Mouse (Mus musculus) retina, postnatal 1 day (tissue): Measurements from ENCODE around the gene Pdcd4.
"Not testable (repeated sequence)": the region's sequence is repeated elsewhere in the genome, so short reads cannot be mapped to it uniquely, and the experiment has no call there.

ENCODE experiments used
- DNase-seq: peaks from one replicate; pipeline ENCODE4 v3.0.0-alpha.2; 2012

Pdcd4 gene

GRCm38 (mm10) chr19:53902739-53903487 lies 10.9 kb downstream of the Pdcd4 start:
- peak; percentile 99 for DNase-seq

DNA sequence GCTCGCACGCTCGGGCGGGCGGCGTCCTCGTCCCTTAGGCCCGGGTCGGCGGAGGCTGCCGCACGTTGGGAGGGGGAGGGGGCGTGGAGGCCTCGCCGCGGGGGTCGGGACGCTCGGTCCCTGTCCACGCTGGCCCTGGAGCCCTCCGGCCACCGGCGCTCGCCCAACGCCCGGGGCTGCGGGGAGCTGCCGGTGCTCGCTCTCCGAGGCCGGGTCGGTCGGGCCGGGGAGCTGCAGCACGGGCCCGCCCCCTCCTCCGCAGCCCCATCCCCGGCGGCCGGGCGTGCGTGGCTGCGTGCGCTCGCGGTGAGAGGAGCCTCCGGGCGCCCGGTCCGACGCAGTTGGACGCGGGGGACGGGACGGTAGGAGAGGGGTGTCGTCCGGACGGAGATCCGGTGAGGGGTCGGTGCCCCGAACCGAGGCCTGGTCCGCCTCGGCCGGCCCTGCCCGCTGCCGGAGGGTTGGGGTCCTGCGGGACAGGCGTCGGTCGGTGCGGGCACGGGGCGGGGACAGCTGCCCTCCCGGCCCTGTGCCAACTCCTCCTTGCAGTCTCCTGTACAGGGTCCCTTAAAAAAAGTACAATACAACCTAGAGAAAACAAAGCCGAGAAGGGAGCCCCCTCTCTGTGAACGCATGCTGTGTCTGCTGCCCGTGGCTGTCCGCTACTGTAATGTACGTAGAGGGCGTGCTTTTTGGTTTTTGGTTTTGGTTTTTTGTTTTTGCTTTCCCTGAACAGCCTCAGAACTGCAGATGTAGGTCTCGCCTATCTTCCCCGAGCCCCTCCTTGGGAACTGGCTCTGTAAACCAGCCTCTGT lies 11.7 kb downstream of the Pdcd4 start:
- DNase-seq, result peak; percentile 56

DNA sequence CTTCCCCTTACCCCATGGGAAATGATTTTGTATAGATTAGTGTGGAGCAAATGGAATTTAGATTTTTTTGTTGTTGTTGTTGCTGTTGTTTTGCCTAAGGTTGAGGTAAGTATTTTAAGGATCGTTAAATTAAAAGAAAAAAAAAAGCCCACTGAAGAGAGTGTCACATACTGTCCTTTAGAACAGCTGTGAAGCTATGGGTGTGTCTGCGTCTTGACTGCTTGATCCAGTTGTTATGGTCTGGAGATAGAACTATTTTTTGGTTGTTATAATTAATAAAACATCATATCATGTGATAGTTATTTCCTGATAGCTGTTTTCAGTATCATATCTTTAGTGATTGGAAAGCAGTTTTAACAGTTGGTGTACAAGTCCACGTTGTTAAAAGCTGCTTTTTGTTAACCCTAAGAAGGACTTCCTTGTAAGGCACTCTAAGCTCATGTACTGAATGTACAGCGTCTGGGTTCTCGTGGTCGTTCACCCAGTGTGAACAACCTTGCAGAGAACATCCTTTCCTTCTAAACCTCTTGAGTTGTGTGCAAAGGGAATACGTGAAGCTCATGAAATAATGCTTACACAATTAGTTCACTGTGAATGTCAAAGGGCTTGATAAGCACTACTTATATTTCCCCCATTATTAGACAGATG lies 12.9 kb downstream of the Pdcd4 start:
- DNase-seq, result no peak

DNA sequence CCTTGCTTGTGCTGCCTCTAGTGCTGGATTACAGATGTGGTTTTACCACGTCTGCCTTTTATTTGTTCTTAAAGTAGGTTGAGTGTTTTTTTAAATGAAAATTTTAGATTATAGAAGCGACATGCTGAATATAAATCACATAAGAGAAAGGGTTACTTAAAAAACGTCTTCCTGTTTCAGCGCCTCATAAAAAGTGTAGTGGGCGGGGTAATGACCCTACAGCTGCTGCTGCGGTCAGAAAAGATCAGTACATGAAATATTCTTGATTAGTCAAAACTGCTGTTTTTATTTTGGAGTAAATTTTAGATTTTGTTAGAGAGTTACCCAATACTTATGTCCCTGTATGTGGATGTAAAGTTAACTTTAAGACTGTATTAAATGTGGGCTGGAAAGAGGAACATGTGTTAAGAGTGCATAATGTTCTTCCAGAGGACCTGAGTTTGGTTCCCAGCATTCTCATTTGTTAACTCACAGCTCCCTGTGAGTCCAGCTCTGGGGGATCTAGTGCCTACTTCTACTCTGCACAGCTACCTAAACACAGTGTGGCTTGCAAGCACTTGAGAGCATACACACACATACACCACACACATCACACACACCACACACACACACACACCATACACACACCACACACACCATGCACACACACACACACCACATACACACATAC lies 14.1 kb downstream of the Pdcd4 start:
- DNase-seq, result peak; percentile 27

DNA sequence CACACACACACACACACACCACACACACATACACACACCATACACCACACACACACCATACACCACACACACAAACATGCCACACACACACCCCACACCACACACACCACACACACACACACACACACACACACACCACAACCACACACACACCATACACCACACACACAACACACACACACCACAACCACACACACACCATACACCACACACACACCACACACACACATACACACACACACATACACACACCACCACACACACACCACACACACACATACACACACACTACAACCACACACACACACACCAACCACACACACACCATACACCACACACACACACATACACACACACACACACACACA lies 14.7 kb downstream of the Pdcd4 start:
- not testable (repeated sequence) for DNase-seq

- DNase-seq, result no peak
These were observed 22.9 kb downstream of the Pdcd4 start for GRCm38 (mm10) chr19:53914950-53915349.

DNA sequence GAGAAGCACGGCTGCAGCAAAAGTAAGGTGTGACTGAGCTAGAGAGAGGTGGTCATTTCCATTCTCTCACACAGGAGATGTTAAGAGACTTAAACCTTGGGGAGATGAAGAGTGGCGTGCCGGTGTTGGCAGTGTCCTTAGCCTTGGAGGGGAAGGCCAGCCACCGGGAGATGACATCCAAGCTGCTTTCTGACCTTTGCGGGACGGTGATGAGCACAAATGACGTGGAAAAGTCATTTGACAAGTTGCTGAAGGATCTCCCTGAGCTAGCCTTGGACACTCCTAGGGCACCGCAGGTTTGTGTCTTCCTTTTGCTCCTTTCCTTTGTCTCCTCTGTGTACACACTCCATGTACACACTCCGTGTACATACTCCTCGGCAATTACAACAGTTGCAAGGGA lies 27.5 kb downstream of the Pdcd4 start:
- DNase-seq, result no peak

DNA sequence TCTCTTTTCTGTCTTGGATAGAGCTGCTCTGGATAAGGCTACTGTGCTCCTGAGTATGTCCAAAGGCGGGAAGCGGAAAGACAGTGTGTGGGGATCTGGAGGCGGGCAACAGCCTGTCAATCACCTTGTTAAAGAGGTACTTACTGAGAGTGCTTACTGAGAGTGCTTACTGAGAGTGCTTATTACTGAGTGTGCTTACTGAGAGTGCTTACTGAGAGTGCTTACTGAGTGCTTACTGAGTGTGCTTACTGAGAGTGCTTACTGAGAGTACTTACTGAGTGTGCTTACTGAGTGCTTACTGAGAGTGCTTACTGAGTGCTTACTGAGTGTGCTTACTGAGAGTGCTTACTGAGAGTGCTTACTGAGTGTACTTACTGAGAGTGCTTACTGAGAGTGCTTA lies 30.0 kb downstream of the Pdcd4 start:
- DNase-seq, result not testable (repeated sequence)

DNA sequence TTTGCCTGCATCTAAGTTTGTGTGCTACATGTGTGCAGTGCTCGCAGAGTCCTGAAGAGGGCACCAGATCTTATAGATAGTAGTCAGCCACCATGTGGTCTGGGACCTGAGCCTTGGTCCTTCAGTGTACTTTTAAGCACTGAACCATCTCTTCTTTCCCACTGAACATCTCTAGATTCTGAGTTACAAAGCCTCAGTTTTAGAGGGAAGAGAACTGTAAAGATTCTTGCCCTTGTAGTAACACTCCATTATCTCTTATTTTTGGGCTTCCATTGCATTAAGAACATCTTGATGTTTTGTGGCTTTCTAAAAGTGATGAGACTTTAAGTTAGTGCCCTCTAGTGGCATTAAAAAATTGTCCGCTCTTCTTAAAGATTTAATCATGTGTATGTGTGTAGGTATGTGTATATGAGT lies 33.3 kb downstream of the Pdcd4 start:
- peak; percentile 71 for DNase-seq

GRCm38 (mm10) chr19:53926705-53927104 lies 34.7 kb downstream of the Pdcd4 start:
- no peak for DNase-seq

DNA sequence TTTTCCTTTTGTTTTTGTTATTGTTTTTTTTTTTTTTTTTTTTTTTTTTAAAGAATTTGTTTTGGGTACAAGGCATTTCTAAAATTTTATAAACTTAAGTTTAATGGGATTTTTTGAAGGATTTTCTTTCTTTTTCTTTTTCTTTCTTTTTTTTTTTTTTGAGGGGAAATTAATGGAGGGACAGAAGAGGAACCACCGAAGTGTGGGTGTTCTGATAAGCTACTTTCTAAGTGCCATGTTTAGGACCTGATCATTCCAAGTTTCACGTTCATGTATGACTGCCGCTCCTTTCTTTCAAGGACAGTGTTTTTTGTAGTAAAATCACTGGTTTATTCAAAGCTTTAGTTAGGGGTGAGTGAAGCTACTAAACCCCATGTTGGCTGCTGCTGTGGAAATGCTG lies 37.2 kb downstream of the Pdcd4 start:
- no peak for DNase-seq

DNA sequence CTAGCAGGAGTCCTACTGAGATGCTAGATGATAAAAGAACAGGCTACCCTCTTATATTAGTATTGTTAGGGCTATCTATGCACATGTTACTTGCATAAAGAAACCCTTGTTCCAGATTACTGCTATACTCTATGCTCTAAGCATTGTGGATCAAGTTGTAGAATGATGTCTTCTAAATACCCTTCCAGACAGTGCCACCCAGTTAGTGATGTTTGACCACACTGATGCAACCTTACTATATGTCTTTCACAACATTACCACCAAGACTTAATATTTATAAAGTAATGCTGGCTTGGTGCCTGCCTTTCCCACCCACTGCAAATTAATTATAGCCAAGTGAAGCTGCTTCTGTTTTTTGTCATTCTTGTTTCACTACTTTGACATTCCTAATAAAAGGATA lies 41.0 kb downstream of the Pdcd4 start:
- no peak for DNase-seq

DNA sequence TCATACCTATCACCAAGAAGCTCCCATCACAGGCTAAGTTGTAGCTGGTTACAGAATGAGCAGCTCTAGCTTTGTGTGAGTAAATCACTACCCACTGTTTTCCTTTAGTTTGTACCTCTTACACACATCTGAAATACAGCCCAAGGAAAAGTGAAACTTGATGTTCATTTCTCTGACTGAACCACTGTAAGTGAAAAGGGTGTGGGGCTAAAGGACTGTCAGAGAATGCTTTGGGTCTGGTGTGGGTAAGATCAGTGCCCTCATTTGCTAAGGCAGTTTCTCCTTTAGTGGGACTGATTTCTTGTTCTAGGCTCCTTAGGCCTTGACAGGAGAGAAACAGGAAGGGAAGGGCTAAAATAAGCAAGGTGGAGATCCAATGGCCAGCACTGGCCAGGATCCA lies 42.0 kb downstream of the Pdcd4 start:
- no peak for DNase-seq

DNA sequence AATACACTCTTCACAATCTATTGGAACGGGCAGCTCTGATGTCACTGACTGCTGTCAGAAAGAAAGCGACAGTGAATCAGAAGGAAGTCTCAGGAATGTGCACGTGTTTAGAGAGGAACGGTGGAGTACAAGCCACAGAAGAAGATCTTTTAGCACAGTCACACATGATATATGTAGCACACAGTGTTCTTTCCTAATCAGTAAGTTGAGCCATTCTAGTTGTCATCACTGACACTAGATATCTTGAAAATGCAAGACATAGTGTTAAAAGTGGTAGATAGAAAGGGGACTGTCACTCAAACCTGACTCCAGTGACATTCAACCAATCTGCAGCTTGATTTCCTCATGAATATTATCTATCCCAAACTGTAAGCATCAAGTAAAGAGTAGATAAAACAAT lies 47.4 kb downstream of the Pdcd4 start:
- no peak for DNase-seq

GRCm38 (mm10) chr19:53941139-53941538 lies 49.1 kb downstream of the Pdcd4 start:
- DNase-seq, result no peak

DNA sequence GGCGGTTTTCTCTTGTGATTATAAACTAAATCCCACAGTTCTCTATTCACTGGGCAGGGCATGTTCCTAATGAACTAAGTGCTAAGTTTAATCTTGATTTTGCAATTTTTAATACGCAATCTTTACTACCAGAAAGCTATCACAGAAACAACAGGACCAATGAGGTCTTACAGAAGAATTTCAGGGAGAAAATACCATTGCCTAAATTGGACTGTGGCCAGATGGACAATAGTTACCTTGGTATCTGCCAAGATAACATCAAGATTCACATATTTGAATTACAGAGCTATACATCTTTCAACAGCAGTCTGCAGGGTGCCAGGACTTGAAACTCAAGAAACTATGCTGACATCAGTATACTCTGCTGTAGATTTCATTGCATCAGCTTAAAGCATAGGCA lies 50.3 kb downstream of the Pdcd4 start:
- no peak for DNase-seq

GRCm38 (mm10) chr19:53943802-53944785 lies 52.1 kb downstream of the Pdcd4 start, which contains the start of the genes Shoc2 and Bbip1:
TSS of gene Shoc2 (plus strand) at chr19:53944306.
TSS of gene Bbip1 (minus strand) at chr19:53944627.
- DNase-seq, result peak; percentile 100

DNA sequence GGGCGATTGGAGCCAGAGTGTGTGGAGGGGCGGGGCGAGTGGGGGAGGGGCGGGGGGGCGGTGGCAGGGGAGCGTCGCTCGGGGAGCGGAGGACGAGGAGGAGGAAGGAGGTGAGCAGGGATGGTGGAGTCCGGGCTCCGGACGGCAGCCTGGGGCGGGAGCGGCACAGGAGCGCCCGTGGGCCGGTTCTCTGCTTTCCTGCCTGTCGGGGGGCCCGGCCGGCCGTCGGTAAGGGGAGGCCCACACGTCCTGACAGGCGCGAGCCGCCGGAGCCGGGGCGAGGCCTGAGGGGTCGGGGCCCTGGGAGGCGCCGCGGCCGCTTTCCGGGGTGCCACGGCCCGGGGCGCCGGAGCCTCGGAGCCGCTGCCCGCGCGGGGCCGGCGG lies 52.7 kb downstream of the Pdcd4 start:
- no peak for DNase-seq

GRCm38 (mm10) chr19:53945171-53946042 lies 53.4 kb downstream of the Pdcd4 start:
- peak; percentile 74 for DNase-seq

GRCm38 (mm10) chr19:53957513-53957912 lies 65.5 kb downstream of the Pdcd4 start:
- no peak for DNase-seq

GRCm38 (mm10) chr19:53962511-53962910 lies 70.5 kb downstream of the Pdcd4 start:
- no peak for DNase-seq
